Mouse (Mus musculus) gastrocnemius, postnatal 14 days (tissue): Measurements from ENCODE around the gene Gse1. TPM values are rescaled to one million over a fixed set of nuclear protein-coding genes. Genes with fewer than 3 reads are reported as not detected.
"Not testable (repeated sequence)": the region's sequence is repeated elsewhere in the genome, so short reads cannot be mapped to it uniquely, and the experiment has no call there.

ENCODE experiments used
- DNase-seq: peaks from one replicate; pipeline ENCODE4 v3.0.0; 2021; ENCODE audit warnings: mixed read lengths
- intact Hi-C: fragments of 180-260 bp; cut with DNase I; formaldehyde crosslinking; loops from one replicate; pipeline ENCODE4 v1.15.1; 2025; ENCODE audit warnings: low total_unique reads
- total RNA-seq, 2 experiments: library from RNA; stranded (reverse); gene quantifications; 2 replicates each; pipeline ENCODE4 v1.2.3; 2021

Gene Gse1
- total RNA-seq, 2 experiments from 2014 or later, result 22.7 to 28.7 TPM

- DNase-seq, result no peak
- intact Hi-C loops, result loop anchor here (5.0 to 10.0 kb wide), 2 partner anchors 38 to 196 kb away; no protein-coding TSS in a partner anchor
Measured at GRCm38 (mm10) chr8:120329030-120329748, 100.9 kb downstream of the Gse1 start.

GRCm38 (mm10) chr8:120331027-120331426 is 102.8 kb downstream of the Gse1 start:
- intact Hi-C loops, result no loop called here
- no peak for DNase-seq

- intact Hi-C loops, result no loop called here
- DNase-seq, result no peak
Measured at GRCm38 (mm10) chr8:120332379-120333229, 104.3 kb downstream of the Gse1 start.

- DNase-seq, result no peak
- intact Hi-C loops, result no loop called here
Measured at GRCm38 (mm10) chr8:120333681-120334080, 105.4 kb downstream of the Gse1 start.

GRCm38 (mm10) chr8:120334261-120334660 is 106.0 kb downstream of the Gse1 start:
- intact Hi-C loops, DNase-seq: not testable (repeated sequence)

GRCm38 (mm10) chr8:120334878-120335261 is 106.6 kb downstream of the Gse1 start:
- intact Hi-C loops, result no loop called here
- DNase-seq, result no peak

DNA sequence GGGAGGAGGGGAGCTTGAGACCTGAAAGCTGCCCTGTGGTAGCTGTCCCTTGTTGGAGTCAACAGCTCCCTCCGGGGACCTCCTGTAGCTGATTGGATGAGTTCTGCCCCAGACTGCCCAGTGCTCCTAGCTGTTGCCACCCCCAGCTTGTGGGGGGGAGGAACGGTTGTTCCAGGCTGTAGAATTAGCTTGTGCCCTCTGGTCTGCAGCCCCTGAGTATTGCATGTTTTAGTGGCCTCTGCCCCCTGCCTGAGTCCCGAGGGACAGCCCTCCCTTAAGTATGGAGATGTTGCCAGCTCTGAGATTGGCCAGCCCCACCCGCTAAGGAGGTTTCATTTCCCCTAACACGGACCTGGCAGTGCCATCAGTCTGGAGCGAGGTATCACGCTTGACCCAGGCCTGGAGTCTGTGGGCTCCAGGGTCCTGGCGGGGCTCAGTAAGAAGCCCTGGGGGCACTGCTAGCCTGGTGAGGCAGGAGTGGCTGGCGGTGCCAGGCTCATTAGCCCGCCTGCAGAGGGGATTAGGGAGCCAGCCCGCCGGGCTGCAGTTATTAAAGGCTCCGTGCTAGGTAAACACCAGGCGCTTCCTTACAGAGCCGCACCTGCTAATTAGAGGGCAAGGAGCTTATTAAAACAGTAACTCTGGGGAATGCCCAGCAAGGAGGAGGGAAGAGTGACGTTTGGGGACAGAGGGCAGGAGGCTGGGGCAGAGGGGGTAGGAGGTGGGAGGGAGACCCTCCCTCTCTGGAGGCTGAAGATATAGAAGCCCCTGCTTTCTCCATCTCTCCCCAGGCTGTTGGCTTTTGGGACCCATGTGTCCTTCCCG is 107.2 kb downstream of the Gse1 start:
- intact Hi-C loops, result no loop called here
- DNase-seq, result no peak

DNA sequence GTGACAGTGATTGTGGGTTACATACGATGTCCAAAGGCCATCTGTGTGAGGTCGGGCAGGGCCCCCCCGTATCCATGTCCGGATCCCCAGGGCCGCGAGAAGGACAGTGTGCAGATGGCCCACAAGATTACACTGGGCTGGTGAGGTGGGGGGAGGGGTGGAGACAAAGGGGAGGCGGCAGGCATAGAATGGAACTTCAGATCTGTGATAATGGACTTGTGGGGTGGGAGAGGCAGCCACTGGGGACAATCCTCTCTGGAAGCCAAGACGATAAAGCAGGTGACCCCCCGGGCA is 107.8 kb downstream of the Gse1 start:
- intact Hi-C loops, result no loop called here
- DNase-seq, result no peak

- DNase-seq, result no peak
- intact Hi-C loops, result no loop called here
Measured at GRCm38 (mm10) chr8:120336909-120337555, 108.8 kb downstream of the Gse1 start.

GRCm38 (mm10) chr8:120337627-120338026 is 109.4 kb downstream of the Gse1 start:
- intact Hi-C loops, result no loop called here
- no peak for DNase-seq

- intact Hi-C loops, result no loop called here
Measured at GRCm38 (mm10) chr8:120338678-120339077, 110.4 kb downstream of the Gse1 start.

GRCm38 (mm10) chr8:120339743-120340142 is 111.5 kb downstream of the Gse1 start:
- DNase-seq, result no peak
- intact Hi-C loops, result no loop called here

More at GRCm38 (mm10) chr8:120338678-120339077, 110.4 kb downstream of the Gse1 start:
- no peak for DNase-seq

DNA sequence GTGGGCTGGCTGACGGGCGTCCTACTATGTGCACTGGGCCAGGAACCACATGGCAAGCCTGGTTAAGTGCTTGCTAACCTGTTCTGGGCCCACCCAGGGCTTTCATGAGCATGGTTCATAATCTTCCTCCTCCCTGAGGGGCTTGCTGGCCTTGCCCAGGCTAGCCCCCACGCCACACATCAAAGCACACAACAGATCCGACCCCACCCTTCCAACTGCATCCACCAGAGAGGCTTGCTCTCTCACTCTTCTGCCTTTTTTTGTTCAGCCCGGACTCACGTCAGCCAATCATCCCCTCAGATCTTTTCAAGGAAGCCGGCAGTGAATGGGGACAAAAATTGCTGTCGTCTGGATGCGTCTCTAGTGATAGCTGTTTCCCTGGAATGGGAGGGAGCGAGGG is 112.9 kb downstream of the Gse1 start:
- intact Hi-C loops, result no loop called here
- no peak for DNase-seq

GRCm38 (mm10) chr8:120342847-120343548 is 114.7 kb downstream of the Gse1 start:
- no peak for DNase-seq
- intact Hi-C loops, result no loop called here

GRCm38 (mm10) chr8:120343582-120343981 is 115.3 kb downstream of the Gse1 start:
- intact Hi-C loops, result no loop called here
- DNase-seq, result no peak

- no peak for DNase-seq
- intact Hi-C loops, result no loop called here
Measured at GRCm38 (mm10) chr8:120344166-120344565, 115.9 kb downstream of the Gse1 start.

GRCm38 (mm10) chr8:120344583-120344982 is 116.3 kb downstream of the Gse1 start:
- intact Hi-C loops, result no loop called here

DNA sequence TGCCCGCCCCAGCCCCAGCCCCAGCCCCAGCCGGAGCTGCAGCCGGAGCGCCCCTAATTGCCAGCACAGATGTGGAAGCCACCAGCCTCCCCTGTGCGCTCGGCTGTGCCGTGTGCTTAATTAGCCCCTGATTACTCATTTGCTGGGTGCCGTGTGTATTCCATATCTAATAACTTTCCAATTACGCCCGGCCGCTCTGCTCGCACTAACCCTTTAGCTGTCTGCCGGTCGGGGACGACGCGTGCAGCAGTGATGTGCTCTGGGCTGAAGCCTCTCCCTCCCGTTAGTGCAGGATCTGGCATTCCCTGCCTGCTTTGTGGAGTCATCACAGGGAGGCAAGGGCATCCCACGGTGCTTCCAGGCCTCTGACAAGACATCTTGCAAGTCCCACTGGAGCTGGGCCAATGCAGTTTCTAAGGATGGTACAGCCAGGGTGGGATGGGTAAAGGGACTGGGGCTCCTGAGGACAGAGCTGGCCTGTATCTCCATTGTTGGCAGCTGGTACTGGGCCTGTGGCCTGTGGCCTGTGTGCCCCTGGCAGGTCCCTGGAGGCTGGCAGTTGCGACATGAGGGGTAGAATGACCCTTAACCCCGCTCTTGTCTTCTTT is 119.6 kb downstream of the Gse1 start:
- DNase-seq, result no peak
- intact Hi-C loops, result no loop called here

More at GRCm38 (mm10) chr8:120344583-120344982, 116.3 kb downstream of the Gse1 start:
- no peak for DNase-seq

DNA sequence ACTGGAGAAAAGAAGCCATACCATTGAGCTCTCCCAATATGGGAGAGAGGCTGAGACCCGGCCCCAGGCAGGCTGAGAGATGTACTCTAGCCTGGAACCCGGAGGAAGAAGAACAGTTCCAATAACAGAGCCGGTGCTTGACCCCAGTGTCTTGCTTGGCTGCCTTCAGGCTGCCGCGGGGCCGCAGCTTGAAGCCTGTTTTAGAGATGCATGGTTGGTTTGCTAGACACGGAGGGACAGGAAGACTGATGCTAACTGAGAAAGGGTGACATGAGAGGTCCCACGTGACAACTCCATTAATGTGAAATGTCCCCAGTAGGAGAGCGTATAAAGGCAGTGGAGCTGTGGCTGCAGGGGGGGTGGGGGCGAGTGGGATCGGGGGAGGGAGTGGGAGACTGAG is 120.7 kb downstream of the Gse1 start:
- intact Hi-C loops, result no loop called here

More for the DNA sequence above, 120.7 kb downstream of the Gse1 start:
- DNase-seq, result no peak
